Mouse (Mus musculus) cerebellum, adult 8-10 months (tissue): ENCODE measurements around the gene Pepd.

Source experiments
- DNase-seq: peaks from one replicate; pipeline ENCODE4 v3.0.0; 2022

Gene Pepd

DNA sequence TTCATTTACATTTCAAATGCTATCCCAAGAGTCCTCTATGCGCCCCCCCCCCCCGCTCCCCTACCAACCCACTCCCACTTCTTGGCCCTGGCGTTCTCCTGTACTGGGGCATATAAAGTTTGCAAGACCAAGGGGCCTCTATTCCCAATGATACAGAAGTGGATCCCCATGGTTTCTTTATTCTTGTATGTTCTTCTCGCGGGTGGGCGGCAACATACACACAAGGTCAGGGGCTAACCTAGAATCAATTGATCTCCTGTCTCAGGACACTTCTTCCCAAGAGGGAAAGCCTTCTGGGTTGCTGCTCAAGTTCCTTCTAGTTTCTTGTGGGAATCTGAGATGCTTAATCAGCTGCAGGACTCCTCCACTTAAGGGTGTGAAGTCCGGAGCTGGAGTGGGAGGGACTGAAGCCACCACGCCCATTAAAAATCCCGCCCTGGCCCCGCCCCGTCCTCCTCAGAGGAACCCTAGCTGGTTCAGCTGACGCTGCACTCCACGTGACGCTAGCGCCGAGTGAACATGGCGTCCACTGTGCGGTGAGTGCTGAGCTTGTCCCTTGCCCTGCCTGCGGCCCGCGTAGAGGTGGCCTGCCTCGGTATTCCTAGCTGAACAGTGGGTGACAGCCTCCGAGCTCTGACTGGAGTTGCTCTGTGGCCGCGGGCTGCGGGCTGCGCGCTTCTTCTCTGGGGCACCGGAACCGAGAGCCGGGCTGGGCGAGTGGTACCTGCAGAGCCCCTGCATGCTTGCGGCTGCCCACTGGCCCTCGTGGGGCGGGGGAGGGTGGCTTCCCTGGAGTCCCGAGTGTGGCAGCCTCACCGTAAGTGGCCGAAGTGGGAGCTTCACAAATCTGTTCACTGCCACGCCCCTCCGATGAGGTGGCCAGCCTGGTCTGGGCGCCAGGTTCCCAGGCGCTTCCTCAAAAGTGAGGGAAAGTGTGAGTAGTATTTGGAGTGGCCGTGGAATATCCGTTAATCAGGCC lies at the start of gene Pepd:
Gene Pepd, plus strand, starts transcription at position 461 of the 979 bp plus-strand sequence.
- DNase-seq: peak; percentile 60

DNA sequence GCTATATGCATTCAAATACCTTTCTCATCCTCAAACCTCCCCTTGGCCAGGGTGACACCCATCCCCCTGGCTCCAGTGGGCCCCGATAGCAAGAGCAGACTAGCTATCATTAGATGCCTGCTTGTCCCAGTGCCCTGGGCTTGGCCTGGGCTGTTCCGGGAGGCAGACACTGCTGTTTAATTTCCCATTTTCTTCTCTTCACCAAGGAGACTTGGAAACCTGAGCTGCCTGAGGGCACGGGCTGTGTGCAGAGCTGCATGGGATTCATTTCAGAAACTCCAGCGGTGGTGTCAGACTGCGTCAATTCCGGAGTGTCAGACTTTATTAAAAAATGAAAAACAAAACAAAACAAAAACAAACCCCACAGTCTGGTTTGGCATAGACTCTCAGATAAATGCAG lies 44.9 kb upstream of the Pepd start:
- DNase-seq: no peak

DNA sequence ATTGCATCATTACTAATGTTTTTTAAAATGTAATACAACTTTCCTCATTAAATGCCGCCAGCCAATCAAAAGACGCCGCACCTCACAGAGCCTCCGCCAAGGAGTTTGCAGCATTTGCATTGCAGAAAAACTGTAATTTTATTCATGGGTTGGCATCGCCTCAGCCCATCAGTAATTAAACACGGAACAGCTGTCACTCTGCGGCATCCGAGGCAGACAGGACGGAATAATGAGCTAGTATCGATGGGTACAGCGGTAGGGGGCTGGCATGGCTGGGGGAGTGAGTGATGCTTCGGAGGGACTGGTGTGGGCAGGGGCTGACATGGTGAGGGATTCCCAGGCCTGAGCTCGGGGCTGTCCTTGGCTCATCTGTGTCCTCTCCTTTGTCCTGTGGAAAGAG lies 42.5 kb upstream of the Pepd start:
- DNase-seq: no peak

DNA sequence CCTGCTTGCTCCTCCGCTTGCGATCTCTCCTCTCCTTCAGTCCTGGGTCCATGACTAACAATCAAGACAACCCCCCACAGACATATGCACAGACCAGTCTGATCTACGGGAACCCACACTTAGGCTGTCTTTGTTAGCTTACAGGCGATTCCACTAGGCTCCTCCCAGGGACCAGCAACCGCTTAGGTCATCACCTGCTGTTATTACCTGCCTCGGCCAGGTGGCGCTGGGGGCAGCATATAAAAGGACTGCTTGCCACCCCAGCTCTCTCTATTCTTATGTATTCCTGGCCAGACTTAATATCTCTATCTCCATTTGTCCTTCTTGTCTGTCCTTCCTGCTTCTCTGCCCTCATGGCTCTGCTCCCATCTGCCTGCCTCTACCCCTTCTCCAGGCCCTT lies 35.4 kb upstream of the Pepd start:
- DNase-seq: no peak

DNA sequence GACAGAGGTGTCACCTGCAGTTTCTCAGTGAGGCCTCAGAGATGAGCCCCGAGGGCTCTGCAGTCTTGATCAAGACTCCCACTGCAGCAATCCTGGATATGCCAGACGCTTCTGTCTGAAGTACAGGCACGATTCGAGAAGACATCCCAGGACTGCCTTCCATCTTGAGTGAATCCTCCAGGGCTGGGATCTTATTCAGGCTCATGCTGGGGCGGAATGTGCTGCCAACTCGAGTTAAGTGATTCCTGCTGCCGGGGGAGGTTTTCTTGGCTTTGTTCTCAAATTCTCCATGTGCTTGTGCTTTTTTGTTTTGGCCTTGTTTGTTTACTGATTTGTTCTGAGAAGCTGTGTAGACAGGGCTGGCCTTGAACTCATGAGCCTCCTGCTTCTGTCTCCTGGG lies 34.4 kb upstream of the Pepd start:
- no peak for DNase-seq

DNA sequence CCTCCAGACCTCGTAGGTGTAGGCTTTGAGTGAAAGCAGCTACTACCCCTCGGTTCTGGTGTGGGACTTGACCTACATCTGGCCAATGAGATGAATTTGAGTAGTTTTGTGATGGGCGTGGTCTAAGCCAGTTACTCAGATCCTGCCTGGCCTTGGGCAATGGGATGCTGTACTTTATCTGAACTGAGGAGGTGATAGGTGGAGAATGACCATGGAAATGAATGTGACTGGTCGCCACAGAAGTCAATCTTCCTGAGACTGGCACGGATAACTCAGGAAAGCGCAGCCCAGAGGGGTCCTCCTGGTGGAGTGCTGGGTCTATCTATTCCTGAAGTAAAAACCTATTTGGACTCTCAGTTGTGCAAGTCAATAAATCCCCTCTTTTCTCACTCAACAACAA lies 23.7 kb upstream of the Pepd start:
- no peak for DNase-seq

DNA sequence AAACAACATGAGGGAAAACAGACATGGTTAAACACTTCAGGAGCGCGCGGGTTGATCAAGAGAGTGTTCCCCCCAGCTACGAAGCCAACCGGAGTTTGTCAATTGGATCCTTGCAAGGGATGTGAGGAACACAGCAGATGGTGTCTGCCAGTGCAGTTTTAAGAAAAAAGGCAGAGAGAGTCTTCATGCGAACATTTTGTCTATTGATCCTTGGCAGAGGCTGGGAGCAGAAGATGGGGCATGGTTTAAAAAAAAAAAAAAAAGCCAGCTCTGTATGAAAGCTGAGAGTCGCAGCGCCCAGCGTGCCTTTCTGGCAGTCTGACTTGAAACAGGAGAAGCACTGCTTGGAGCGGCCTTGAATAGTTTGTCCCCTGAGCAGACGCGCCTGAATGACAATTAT lies 23.3 kb upstream of the Pepd start:
- no peak for DNase-seq

DNA sequence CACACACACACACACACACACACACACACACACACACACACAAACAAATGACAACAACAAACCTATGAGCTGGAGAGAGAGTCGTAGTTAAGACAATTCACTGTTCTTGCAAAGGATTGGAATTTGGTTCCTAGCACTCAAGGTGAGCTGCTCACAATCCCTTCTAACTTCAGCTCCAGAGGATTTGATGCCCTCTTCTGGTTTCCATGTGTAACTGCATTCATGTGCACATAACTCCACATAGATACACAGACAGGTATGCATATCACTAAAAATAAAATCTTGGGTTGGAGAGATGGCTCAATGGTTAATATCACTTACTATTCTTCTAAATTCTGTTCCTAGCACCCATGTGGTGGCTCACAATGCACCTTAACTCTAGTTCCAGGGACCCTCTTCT lies 19.3 kb upstream of the Pepd start:
- DNase-seq: no peak

DNA sequence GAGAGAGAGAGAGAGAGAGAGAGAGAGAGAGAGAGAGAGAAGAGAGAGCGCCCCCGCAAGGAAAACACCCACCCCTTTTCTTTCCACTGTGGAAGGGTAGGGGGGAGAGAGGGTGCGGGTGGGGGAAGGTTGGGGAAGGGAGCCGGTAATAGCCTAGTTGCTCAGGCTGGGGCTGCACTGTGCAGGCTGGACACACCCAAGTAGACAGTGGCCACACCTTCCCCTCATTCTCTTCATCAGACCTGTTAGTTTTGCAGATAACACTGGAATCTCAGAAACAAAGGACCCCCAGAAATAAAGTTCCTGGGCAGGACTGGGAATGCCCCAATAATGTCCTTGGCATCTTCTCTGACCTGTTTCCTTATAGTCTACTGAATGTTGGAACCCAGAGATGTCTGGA lies 15.7 kb upstream of the Pepd start:
- DNase-seq: no peak

DNA sequence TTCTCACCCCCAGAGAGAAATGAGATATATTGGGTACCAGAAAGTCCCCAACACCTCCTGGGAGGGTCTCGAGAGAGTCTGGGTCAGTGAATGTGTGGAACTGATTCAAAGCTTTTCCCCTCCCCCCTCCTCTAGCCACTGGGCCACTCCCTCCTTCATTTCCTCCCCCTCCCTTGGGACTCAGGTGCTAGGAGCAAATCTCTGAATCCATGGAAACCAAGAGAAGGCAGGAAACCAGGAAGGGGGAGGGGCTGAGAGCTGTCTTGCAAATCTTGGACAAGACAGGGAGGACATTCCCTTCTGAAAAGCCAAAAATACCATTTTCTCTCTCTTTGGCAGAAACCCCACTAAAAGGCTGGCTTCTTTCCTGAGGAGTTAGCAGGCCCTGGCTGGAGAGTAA lies 15.1 kb upstream of the Pepd start:
- DNase-seq: no peak

DNA sequence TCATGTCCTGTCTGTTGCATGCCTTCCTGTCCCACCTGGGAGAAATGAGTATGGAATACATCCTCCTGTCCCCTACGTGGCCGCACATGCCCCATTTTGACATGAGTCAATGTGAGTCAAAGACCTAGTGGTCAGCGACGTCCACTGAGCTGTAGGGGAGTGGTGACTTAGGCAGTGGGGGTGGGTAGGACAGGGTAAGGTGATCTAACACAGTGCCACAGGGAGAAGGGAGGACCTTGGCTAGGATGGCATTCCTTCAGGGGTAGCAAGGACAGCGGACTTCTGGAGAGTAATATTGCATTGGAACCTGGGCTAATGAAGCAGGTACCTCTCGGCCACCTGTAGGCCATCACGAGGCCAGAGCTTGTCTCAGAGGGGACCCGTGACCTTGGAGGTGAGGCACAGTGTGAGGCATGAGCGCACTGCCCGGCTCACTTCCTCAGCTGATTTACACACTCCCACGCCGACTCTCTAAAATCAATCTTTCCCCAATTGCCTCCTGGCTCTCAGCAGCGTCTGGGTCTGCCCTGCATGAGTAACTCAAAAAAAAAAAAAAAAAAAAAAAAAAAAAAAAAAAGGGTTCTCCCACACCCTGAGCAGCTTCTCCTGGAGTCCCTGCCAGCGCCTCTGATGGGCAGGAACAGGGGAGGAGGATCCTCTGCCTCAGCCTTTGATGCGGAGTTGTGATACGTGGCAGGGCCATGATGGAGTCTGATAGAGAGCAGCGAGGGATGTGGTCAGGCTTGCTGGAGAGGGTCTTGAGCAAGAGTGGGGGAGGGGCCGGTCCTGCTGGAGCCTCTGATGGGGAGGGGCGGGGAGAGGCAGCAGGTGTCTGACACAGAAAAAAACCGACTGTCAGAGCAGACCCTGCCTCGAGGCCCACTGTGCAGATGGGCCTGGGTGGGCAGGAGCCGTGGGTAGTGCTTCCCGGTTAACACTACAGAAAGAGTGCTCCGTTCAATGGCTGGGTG lies 1.8 kb upstream of the Pepd start:
- DNase-seq: no peak

DNA sequence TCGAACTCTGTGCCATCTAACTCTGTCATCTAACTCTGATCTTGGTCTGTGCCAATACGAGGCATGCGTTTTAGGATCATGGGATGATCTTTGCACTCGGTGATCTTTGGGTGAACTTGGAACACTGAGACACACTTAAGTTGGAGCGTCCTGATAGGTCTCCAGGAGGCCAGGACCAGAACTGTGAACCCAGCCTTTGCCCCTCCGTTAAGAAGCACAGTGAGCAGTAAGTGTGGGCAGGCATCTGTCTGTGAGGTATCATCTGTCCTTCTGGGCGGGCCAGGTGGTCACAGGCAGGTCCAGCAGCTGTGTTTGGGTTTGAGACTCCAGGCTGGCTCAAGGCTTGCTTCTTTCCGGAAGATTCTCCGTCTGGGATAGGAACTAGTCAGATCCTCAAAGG lies 1.8 kb downstream of the Pepd start:
- DNase-seq: no peak

DNA sequence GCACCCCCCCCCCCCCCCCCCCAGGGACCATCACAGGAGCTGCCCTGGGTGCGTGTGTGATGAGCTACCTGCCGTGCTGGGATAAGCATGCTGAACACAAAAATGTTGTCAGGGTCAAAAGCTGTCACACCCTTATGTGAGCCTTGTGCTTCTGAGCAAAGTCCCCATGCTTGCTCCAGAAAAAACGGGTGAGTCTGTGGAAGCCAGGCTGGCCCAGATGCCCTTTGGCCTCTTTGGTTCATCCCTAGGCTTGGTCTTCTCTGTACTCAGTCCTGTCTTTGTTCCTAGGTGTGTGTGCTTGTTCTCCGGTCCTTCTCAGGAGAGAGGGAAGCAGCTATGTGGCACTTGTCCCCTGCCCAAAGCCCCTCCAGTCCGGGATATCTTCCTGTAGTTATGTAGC lies 3.4 kb downstream of the Pepd start:
- DNase-seq: no peak

DNA sequence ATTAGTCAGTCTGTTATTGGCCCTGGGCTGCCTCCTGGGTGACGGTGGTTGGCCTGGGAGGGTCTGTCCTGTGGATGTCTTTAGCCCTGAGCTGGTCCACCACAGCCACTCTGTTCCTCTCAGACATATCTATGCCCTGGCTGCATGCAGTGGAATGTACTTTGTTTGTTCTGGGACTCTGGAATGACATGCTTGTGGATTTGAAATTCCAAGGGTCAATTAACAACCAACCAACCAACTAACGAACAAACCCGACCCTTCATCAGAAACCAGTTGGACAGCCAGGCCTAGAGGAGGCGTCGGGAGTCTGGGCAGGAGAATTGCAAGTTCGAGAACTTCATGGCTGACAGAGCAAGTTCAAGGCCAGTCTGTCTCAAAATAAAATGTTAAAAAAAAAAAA lies 5.4 kb downstream of the Pepd start:
- DNase-seq: no peak

DNA sequence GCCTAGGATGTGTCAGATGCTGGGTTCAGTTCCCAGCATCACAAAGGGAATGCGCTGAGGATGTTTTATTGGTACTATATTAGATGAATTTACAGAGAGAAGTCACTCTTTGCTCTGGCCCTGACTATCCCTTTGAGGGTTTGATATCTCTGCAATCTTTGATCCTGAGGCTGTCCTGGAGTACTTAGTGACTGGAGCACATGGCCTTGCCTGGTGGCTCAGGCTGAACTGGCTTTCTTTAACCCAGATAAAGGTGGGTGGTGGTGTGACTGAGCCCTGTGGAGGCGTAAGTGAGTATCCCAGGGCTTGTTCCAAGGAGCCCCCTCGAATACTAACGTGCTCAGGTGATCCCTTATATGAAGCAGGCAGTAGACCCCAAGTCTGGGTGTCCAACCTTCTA lies 5.8 kb downstream of the Pepd start:
- no peak for DNase-seq

DNA sequence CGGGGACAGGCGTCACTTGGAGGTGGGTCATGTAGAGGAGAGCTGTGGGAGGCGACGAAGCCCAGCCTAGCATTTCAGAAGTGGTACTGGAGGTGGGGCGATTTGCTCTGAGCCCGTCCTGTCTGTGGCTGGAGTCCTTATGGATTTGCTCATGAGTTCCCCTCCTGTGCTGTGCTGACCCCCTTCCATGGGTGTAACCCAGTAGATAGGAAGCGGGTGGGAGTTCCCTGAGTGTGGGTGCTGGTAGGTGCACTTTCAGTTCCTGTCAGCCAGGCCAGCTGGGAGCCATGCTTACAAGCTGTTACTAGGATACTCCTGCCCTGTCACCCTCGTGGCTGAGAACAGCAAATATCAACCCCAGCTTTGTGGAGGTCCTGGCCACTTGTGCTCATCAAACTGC lies 6.2 kb downstream of the Pepd start:
- DNase-seq: no peak

DNA sequence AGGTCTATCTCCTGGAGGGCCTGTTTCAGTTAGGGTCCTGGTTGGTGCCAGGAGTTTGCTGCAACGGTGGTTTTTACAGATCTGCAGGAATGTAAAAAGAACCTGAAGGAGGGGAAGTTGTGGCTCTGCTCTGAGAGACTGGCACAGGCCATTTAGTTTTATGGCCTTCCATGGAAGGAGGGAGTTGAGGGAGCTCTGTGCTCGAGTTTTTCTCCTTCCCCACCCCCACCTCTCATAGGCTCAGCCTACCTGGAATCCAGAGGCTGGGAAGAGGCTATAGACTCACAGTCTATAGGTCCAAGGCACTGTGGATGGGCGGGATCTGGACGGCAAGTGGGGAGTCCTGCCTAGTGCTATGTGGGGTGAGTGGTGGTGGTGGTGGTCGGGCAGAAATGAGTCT lies 6.9 kb downstream of the Pepd start:
- no peak for DNase-seq

DNA sequence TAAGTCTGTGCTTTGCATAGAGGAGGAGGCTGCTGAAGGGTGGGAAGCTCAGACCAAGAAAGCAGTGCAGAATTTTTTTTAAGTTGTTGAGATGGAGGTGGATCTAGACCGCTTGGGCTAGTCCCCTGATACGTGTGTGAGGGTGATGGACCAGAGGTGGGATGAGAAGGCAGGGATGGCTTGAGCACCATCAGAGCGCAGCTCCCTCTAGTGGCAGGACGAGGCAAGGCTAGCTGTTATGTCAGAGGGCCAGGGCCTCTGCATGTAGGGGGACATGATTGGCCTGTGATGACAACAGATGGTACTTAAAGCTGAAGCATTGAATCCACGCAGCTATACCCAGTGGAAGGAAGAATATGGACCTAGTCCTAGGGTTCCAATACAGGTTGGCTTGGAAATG lies 7.6 kb downstream of the Pepd start:
- no peak for DNase-seq

DNA sequence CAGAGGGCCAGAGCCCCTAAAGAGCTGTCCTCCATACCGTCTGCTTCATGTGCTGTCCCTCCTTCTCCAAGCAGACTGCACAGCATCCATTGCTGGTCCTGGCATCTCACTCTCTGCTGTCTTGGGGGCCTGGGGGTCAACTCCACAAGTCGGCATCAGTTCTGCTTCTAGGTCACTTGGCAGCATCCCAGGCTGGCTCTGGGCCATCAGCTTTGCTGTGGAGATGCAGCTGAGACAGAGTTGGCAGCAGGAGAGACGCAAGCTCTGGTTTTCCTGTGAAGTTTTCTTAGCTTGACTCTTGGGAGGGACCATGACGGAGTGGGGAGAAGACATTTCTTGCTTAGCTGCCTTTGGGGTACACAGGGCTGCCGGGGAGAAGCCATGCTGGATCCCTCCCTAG lies 13.0 kb downstream of the Pepd start:
- no peak for DNase-seq

DNA sequence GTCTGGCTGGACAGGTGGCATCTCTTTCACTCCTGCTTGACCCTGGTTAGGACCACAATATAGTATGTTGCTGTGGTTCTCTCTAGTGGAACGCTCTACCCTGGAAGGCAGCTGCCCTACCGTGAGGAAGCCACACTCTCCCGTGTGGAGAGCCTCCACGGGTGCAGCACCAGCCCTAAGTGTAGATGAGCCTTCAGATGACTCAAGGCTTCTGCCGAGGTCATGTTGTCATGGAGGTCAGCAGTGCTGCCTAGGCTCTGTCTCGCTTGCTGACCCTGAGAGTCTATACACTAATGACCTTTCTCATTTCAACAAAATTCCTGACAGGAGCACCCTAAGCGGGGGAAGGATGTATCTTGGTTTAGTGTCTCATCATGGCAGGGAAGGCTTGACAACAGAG lies 13.8 kb downstream of the Pepd start:
- no peak for DNase-seq

DNA sequence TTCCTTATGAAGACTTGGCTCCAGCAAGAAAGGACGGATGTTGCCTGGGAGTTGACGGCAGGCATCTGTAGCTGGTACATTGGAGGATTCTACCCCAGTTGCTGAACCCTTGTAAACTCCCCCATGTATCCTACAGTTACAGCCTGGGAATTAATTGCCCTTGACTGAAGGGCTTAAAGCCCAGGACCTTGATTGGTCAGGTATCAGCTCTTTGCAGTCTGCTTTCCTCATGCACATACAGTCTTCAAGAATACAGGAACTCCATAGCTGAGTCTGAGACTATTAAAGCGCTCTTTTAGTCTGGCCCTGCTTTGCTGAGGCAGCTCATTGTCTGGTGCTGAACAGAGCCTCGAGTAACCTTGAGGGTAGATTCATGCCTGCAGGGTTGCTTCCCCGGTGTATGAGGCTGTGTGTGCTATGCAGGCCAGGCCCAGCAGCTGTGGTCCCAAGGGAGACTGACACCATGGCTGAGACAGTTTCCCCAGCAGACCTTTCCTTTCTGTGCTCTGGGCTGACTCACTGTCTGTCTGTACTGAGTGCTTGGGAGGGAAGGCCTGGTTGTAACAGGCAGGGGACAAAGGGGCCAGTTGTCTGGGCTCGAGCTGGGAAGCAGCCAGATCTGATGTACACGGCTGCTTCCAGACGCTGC lies 17.6 kb downstream of the Pepd start:
- no peak for DNase-seq

DNA sequence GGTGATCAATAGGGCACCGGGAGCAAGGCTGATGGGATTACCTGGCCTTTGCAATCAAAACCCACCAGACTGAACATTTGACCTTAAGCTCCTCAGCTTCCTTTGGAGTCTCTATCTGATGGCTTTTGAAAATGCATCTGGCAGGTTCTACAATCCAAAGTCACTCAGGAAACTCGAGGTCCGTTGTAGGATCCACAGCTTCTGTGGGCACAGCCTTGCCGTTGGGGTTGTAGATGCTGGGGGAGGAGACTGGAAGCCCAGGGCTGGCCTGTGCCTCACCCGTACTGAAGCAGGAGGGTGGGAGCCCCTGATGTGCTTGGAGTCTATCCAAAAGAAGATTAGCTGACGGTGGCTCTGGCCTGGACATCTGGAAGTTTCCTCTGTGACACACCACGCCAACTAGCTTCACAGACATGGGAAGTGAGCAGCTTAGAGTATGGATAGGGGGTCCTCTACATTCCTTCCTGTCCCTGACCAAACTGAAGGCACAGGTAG lies 18.1 kb downstream of the Pepd start:
- no peak for DNase-seq

DNA sequence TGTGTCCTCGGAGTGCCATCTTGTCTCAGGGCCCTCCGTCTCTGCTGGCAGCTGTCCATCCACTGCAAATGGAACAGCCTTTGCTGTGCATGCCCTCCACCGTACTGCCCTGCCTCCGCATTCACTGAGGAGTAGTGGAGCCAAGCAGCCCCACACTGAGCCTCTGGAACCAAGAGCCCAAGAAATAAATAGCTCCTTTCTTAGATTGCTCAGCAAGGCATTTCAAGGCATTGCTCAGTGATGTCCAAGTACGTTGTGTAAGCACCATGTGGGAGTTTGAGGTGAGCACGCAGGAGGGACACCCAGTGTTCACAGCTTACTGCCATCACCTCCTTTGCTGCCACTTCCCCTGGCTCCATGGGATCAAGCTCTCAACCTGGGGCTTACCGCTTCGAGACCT lies 20.5 kb downstream of the Pepd start:
- DNase-seq: no peak
